Mouse (Mus musculus) 416B (cell line): ENCODE measurements around the gene B230219D22Rik.

Experiments
- DNase-seq: peaks from one replicate; pipeline ENCODE4 v3.0.0; 2011; ENCODE audit warnings: low read depth

The B230219D22Rik gene

GRCm38 (mm10) chr13:55727120-55727838, 34.4 kb downstream of the B230219D22Rik start, which contains the start of gene Pcbd2:
TSS of gene Pcbd2 (plus strand) at chr13:55727368.
- DNase-seq = peak; percentile 81

DNA sequence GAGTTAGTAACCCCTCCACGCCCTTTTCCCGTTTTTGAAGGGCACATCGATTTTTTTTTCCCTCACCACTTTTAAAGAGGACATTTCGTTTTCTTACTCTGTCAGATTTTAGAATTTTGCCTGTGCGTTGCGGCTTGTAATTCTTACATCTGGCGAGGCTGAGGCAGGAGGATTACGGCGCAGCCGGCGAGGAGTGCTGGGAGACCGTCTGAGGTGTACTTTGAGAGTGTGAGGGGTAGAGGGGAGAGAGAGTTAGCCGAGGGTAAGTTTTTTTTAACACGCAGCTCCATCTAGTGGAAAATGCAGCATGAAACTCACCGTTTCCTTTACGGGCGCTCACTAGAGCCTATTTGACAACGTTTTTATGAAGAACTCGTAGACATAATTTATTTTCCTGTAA, 34.9 kb downstream of the B230219D22Rik start:
- peak; percentile 92 for DNase-seq

- DNase-seq = no peak
These were observed 37.8 kb downstream of the B230219D22Rik start for GRCm38 (mm10) chr13:55730716-55731115.

DNA sequence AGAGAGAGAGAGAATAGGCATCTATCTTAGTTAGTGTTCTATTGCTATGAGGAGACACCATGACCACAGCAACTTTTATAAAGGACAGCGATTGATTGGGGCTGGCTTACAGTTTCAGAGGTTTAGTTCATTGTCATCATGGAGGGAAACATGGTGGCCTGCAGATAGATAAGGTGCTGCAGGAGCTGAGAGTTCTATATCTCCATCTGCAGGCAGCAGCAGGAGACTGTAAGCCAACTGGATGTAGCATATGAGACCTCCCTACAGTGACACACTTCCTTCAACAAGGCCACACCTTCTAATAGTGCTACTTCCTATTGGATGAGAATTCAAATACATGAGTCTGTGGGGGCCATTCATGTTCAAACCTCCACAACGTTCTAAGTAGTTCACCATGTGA, 39.2 kb downstream of the B230219D22Rik start:
- DNase-seq = peak; percentile 77

DNA sequence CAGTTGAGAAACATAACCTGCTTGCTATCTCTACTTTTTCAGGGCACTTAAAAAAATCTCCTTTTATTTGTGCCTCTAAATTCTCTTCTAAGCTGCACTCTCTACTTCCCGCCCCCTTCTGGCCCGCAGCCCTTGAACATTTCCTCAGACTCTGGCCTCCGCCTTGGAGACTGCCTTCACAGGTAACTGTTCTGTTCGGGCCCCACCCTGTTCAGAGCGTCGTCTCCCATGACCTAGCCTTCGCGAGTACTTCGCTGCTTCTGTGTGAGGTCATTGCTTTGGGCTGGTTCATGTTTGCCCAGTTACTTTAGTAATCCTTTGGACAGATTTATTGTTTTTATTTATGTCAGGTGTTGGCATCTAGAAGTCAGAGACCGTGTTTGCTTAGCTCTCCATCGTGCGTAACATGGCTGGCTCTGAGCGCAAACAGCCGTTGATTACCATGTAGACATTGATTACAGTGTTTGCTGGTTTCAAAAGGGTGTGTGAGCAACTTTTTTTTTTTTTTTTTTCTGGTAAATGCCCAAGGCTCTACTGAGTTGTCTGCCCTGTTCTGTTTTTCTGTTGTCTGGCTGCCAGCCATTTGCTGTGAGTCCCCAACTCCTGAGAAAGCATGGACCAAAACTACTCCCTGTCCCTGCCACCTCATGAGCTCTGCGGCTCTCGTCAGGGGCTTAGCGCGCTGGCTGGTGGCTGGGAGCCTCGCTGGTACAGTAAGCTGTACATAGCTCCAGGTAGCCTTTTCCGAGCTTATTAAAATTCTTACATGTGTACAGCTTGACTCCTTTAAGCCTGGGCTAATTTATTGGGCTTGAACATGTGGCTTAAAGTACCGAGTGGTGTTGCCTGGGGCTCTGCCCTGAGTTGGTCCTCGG, 40.9 kb downstream of the B230219D22Rik start:
- no peak for DNase-seq

- no peak for DNase-seq
These were observed 45.0 kb downstream of the B230219D22Rik start for GRCm38 (mm10) chr13:55737885-55738284.

DNA sequence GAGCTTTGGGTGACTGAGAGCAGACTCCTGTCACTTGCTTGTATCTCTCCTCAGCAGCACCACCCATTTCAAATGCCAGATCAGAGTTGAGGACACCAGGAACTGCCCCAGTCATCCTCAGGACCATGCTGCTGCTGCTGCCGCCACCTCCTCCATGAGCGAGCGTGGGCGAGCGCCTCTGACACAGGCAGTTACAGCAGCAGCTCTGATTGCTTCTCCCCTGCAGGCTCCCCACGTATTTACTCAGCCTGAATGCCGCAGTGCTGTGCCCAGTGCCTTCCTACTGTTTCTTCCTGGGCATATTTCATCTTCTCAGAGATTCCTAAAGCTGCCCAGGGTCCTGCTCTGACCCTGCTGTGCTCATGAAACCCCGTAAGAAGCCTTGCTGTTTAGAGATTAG, 49.4 kb downstream of the B230219D22Rik start:
- no peak for DNase-seq
